Mouse (Mus musculus): ENCODE data around the gene Kirrel3.

Gene Kirrel3

DNA sequence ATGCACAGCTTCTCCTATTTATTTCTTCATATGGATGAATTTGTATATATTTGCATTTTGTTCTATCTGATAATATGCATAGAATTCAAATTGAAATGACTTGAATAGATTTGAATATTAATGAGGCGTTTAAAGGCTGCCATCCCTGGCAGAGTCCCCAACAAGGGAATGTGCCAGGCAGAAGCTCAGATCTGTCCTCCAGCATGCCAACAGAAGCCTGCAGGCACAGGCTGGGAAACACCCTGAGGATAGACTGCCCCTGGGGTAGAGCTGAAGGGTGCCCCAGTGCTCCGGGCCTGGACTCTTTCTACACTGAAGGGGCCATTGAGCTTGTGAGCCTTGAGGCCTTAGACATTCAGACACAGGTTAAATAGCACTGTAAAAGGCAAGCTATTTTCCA is 21.5 kb downstream of the Kirrel3 start:
- DNase-seq (ENCODE audit: low spot score in 2 of 2): no peak

DNA sequence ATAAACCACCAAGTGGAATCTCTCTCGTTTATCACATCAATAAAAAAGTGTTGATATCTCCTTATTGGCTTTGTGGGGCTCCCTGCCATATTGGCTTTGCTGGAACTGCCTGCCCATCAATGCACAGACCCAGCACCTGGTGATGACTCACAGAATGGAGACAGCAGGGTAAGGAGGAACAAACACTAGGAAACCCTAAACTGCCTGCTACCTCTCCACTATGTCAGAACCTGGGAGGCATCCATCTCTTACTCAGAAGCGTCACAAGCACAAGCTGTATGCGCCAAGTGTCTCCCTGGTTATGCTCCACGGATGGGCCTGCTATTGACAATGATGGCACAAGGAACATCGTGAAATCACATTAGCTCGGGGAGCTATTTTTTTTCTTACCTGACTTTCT is 33.2 kb downstream of the Kirrel3 start:
- no peak for DNase-seq (ENCODE audit: low spot score in 2 of 2)

DNA sequence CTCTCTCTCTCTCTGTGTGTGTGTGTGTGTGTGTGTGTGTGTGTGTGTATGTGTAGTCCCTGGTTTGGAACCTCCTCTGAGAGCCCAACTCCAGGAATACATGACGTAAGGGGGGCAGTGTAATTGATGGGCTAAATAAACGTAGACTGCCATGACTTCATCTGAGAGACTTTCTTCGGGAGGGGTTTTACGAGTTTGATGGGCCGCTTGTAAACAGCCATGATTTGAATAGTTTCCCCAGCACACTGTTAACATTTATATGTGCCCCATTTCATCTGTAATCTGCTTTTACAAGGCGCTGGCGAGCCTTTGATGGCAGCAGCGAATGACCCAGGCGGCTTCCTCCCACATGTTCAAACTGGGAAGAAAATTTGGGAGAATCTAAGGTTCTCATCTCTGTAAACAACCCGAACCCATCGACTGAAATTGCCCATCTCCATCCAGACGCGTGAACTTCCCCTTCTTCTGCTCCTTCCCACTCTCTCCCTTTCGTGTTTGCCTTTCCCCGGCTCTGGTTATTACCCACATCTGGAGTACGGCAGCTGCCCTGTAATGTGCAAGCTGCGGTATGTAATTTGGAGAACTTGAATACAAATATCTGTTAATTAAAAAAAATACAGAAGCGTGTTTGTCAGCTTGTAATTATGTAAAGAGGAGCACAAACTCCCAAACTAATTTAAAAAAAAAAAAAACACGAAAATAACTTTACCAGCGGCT is 34.7 kb downstream of the Kirrel3 start:
- DNase-seq (ENCODE audit: low spot score in 2 of 2): no peak

DNA sequence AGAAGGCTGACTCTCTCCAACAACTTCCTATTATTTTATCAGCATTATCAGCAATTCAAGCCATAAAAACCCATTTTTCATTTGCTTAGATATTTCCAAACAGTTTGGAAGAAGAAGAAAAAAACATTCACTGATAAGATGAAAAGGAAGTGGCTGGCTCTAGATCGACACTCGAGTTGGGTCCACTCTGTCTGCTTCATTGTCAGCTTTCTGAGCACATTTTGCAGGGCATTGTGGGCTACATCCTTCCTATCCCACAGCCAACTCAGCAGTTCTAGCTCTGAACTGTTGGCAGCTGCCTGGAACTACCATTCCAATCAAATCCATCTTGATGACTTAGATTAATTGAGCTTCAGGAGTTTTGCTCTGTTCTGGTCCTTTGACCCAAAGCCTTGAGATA is 40.0 kb downstream of the Kirrel3 start:
- DNase-seq (ENCODE audit: low spot score in 2 of 2): no peak

DNA sequence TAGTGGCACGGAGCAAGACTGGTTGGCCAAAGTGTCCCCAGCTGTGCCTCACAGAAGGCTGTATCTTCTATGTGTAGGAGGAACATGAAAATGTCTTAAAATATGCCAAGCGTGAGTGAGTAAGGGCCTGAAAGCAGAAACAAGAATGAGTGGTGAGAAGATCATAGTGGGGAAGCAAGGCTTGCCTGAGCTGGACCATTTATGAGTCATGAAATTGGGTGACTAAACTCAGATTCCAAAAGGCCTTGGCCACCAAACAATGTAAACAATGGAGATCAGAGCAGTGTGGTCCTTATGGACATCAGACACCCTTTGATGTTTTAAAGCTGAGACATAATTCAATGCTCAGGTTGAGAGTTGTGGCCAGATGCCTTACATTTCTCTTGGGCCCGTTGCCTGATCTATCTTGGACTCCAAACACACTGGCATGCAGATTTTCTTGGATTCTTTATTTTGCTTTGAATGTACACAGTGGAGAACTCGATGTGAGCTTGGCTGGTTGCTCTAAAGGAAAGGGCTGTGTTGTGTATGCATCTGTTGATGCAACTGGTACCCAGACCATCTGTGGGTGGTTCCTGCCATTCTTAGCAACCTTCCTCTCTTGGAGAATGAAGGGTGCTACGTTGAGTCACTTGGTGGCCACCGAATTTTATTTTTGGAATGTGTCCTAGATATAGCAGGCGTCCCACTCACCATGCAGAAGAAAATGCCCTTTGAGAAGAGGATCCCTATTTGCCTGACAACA is 53.1 kb downstream of the Kirrel3 start:
- DNase-seq (ENCODE audit: low spot score in 2 of 2): no peak

DNA sequence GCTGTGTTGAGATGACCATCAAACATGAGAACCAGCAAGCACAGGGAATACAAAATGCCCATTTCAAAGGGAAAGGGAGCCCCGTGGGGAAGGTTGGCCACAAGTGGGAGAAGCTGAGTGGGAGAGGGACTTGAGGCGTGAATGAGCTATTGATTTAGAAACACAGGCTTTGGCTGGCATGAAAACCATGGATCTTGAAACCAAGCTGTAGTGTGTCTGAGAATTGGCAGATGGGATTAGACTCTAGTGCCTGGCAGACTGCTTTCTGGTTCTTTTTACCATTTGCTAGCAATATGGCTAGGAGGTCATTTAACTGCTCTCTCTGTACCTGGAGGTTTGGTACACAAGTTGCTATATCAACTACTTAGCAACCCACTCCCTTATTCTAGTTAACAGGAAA is 56.2 kb downstream of the Kirrel3 start:
- no peak for DNase-seq (ENCODE audit: low spot score in 2 of 2)

DNA sequence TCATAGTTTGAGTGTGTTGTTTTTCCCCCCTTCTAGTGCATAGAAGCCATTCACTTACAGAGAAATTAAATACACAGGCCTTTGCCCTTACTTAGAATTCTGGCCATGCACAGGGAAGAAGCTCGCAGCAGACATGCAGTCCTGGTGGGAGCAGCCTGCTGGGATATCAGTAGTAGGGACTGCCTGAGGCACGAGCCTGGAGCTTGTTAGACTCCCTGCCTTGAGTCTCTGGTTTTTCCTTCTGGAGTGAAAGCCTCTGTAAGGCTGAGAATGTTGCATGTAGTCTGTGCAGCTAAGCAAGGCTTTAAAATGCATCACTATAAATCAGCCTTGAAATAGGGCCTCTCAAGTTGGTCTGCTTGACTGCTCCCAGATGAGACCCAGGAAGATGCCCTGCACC is 70.0 kb downstream of the Kirrel3 start:
- no peak for DNase-seq (ENCODE audit: low spot score in 2 of 2)

DNA sequence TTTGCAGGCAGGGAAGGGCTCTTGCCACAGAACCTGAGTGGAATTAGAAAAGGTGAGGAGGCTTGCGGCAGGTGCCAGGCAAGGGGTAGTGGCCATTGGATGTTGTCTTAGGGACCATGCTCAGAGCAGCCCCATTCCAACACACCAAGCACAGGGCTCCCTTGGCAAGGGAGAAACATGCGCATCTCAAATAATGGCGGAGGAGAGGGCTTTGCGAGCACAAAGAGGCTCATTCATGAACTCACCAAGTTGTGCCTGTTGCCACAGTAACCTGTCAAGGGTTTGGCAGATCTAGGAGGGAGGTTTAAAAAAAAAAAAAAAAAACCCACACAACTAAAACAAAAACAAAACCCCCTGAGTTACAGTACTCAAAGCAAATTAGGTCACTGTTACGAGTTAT is 72.2 kb downstream of the Kirrel3 start:
- no peak for DNase-seq (ENCODE audit: low spot score in 2 of 2)

DNA sequence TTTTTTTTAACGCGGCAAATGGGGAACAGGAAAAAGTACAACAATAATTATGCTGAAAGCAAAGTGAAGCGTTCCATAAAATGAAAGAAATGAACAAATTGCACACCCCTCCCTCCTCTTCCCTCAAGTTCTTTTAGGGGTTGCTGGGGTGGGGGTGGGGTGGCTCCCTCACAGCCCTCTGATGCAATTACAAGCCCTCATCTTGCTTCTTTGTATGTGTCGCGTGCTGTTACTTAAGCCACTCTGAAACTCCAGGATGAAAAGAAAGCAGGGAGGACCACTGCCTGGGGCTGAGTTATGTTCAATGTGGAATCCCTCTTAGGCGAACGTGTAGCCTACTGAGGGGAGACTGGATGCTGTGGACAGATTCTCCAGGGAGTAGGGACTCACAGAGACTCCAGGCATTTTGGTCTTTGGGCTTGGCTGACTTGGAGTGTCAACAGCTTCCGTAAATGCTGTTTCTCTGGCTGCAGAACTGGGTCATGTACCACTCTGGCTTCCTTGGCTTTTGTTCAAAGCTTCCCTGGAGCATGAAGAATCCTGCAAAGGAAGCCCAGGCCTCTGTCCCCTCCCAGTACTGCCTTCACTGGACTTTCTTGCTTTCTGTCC is 72.7 kb downstream of the Kirrel3 start:
- no peak for DNase-seq (ENCODE audit: low spot score in 2 of 2)

DNA sequence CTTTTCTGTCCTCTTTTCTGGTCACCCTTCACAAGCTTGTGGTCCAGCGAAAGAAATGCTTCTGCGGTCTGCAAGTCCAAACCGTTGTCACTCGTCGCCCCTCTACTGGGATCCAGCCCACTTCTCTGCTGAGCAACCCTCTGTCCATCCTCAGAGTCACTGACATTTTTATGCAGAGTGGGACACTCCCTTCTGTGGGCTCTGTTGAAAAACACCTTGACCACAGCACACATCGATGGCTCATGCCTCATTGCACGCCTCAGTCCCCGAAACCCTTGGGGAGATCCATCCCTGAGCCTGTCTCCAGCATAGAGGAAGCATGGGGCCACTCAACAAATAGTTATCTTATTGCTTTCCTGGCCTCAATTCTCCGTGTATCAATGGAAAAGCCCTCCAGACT is 73.4 kb downstream of the Kirrel3 start:
- DNase-seq (ENCODE audit: low spot score in 2 of 2): no peak

DNA sequence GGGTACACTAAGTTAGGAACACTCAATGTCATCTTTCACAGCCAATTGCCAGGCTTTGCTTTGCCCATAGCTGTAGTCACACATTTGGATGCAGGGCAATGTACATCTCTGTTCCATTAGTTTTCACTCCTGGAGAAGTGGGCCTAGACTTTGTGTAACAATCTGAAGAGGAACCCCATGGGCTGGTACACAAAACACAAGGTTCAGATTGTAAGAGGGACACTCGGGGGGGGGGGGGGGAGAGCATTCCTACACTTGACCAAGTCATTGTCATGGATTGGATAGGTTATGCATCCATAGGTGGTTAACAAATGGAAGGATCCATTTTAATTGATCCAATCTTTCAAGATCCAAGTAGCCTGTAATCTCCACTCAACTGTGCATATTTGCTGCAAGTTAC is 75.6 kb downstream of the Kirrel3 start:
- no peak for DNase-seq (ENCODE audit: low spot score in 2 of 2)

DNA sequence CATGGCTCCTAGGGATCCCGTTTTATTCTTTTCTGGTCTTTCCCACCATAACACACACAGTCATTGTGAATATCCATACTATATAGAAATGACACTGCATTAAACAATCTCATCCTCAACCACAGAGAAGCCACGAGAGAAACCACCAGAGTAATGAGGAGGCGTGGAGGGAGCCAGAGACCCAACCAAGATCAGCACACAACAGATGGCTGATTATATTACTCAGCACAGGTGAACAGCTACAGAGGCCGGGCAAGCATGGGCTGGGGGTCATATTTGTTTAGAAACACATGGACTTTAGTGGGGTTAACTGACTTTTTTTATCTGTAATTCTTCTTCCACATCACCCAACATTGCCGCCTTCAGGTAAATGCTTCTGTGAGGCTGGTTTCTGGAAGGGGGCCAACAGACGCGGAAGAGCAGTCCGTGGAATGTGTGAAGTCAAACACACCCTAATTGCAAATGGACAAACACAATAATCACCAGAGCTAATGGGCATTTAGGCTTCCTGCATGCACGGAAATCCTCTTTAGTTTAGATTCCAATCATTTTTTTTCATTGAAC is 76.8 kb downstream of the Kirrel3 start:
- no peak for DNase-seq (ENCODE audit: low spot score in 2 of 2)

DNA sequence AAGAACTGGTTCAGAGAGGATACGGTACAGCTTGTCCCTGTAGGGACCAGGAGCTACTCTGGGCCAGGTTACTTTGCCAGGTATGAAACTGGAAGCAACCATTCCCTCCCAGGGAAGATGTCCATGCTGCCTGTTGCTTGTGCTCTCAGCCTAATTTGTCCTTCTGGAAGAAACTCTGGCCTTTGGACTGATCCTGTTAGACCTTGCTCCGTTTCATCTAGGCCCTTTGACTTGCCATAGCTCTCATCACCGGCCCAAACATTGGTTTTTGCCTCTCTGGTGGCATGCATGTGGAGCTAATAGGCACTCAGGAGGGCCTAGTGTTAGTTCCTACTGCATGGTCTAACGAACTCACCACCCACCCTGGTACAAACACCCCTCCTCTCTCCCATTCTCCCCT is 88.2 kb downstream of the Kirrel3 start:
- DNase-seq (ENCODE audit: low spot score in 2 of 2): no peak

DNA sequence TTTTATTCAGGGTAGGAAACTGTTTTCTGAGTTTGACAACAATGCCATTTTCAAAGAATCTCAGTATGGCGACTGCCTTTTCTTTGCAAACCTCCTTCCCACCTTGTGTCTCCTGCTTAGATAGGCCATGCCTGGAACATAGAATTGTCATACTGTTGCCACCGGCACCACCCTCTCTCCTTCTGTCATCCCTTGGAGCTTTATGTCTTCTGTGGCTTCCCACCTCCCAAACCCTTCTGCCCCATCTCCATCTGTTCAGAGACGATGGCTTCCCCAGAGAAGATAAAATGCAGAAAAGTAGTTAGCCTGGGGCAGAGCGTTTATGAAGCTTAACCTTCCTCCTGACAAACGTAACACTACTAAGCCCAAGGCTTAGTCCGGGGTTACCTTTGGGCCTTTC is 88.9 kb downstream of the Kirrel3 start:
- no peak for DNase-seq (ENCODE audit: low spot score in 2 of 2)

DNA sequence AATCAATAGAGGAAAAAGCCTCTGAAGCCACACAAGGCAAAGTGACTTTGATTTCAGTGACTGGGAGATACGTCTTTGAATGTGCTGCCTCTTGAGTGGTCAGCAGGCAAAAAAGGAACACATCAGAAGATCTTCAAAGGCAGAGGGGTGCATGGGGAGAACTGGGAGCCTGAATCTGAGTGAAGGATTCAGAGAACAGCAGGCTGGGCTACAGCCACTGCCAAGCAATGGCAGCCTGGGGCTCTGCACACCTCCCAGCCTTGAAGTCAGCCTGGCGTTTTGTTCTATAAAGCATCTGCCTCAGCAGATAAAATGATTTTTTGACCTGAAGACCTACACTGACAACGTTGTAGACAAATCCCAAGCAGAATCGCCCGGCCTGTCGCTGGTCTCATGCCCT is 93.5 kb downstream of the Kirrel3 start:
- DNase-seq (ENCODE audit: low spot score in 2 of 2): no peak

DNA sequence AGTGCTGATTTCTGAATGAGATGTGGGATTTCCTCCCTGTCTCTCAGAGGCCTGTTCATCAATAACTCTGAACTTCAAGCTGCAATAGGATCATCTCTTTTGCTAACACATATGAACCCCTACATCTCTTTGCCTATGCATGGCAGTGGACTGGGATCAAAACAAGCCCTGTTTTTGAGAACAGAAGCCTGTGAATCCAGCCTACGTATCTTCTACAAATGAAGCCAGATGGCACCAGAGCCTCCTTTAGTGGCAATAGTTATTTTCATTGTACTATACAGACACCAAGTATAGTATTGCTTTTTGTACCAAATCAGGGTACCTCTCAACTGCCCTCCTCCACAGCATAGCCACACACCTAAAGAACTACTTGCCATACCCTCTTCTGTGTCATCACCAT is 94.4 kb downstream of the Kirrel3 start:
- no peak for DNase-seq (ENCODE audit: low spot score in 2 of 2)

DNA sequence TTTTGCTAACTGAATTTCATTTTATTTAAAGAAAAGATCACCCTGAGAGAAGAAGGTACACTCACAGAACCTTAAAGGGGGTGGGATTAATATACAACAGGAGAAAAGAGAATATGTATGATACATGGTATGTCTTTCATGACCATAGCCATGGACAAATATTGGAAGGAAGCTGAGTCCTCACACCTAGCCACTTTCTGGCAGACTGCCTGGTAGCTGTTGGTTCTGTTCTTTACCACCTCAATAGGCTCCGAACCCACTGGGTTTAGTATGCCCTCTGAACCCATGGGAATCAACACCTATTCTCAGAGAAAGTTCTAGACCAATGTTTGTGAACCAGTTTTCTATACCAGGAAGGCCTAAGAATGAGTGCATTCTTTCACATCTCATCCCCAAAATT is 96.8 kb downstream of the Kirrel3 start:
- DNase-seq (ENCODE audit: low spot score in 2 of 2): no peak

DNA sequence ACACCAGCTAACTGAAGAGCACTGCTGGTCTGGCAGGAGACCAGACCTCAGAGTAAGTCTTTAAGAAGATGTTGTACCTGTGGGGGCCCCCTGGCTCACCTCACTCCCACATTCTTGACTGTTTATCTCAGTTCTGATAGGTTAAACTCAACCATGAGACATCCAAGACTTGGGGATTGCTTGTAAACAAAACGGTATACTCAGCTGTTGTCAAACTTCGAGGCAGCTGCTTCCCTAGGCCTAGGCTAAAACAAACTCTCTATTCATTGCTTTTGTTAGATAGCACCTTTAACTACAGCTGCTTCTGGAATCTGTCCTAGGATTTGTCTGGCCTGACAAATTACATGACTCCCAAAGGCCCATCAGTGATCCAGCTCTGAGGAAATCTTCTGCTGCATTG is 99.8 kb downstream of the Kirrel3 start:
- no peak for DNase-seq (ENCODE audit: low spot score in 2 of 2)

DNA sequence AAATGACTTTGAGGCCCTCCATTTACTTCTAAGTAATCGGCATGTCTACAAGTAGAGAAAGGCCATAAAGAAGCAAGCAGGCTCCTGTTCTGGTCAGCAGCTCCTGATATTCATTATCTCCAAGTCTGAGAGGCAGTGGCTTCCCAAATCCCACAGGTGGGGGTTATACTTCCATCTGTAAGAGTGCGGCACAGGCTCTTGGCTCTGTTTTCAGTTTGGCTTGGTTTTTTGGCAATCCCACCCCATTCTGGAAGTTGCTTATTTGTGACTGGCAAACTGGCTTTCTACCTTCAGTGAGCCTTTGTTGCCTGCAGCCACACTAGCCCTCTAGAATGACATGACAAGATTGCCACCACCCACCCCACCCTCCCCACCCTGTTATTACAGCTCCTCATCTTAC is 100.4 kb downstream of the Kirrel3 start:
- no peak for DNase-seq (ENCODE audit: low spot score in 2 of 2)

DNA sequence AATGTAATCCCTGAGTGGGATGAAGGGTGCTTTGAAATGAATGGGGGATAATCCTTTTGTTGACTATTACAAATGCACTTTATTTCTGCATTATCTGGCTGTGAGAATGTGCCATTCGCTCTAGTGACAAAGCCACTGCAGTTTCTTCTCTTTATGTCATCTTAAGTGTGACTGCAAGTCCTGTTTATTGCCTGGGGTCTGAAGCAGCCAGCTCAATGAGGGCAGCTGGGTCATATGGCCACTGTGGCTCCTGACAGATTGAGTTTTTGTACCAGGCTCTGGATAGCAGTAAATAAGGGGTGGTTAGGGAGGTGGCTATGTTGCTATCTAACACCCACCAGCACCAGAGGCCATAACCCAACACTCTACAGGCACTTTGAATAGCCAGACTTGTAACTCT is 104.1 kb downstream of the Kirrel3 start:
- DNase-seq (ENCODE audit: low spot score in 2 of 2): no peak

DNA sequence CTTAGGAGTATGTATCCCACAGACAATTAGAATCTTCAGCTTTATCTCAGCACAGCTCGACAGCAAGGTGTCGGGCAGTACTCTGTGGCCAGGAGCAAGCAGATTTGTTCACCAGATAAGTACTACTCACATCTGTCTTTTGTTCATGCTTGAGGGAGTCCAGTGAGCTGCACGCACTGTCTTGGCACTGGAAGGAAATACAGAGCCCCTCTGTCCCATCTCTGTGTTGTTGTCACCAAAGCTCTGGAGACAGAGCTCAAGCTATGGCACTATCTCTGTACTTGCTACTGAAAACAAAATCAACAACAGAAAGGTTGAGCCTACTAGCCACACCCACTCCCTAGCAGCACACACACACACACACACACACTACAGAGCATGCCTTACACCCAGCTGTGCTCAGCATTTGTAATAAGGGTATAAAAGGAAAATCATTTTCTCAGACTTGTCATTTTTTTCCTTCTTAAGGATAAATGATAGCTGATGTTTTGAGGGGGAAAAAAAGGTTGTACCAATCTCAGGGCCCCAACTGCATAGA is 106.4 kb downstream of the Kirrel3 start:
- DNase-seq (ENCODE audit: low spot score in 2 of 2): no peak

DNA sequence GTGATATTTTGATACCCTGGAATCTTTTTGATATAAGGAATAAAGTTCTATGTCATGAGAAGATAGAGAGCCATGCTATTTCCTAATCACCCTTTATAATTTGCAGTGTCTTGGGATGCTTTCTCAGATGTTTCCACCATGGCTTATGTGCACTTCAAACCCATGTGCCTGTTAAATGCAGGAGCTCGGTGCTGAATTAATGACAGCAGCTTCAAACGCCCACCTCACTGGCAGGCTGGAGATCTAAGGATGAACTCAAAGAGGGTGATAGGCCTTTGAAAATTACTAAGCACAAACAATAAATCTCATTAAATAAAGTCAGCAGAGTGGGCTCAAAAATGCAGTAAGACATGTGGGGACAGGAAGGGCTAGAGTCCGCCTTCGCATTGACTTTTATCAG is 108.2 kb downstream of the Kirrel3 start:
- no peak for DNase-seq (ENCODE audit: low spot score in 2 of 2)

DNA sequence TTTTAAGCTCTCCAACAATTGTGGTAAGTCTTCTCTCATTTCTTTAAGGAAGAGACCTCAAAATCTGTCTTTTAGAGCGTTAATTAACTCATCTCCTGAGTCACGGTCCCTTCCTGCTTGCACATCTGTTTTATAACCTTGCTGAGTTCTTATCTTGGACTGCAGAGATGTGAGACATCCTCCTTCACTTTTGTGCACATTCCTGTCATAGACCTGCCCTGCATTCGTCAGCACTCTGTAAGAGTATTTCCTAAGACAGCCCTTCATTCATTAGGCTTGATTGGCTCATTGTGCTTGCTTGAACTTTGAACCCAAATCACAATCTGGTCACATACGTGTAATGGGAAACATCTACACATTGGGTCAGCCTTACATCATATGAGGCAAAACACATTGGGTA is 114.6 kb downstream of the Kirrel3 start:
- no peak for DNase-seq (ENCODE audit: low spot score in 2 of 2)

Data from spleen, postnatal 4 days (tissue).